Comparison of ENCODE assay signal across 8 mouse cellular contexts in the genomic region with DNA sequence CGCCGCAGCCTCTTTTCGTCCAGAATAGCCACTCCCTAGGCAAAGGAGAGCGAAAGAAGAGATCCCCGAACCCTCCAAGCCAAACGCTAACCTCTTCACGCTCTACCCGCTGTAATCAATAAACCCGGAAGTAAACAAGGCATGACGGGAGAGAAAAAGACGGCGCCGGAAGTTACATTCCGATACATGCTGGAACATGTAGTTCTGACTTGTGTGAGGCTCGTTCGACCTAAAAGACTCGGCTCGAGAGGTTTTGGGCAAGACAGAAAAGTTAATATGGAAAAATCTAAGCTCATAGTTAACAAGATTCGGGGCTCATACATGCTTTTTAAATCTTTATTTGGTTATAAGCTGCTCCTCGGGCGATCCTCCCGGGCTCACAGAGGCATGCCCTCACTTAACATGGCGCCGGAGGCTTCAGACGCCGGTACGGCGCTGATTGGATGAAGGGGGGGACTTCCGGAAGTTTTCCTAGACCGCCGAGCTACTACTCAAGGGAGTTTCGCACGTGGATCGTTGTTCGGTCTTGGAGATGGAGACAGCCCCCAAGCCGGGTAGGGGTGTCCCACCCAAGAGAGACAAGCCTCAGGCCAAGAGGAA. TPM values are rescaled to one million over a fixed set of nuclear protein-coding genes. Genes with fewer than 3 reads are reported as not detected.
DNase-seq lines count a peak whose midpoint lies in the region; ATAC-seq and TF ChIP-seq lines count a peak whose summit lies in the region.

A gene (minus strand): TSS at position 138 of the 600 bp plus-strand sequence.
A gene (plus strand): TSS at position 455 of the 600 bp plus-strand sequence.

- peaks cover 41% of the 10 kb centered on the region for H3K36me3 ChIP-seq in forebrain, postnatal 0 days (ENCODE audit: insufficient read depth)

- peak; percentile 93 for DNase-seq in MEL-GATA-1-ER (ENCODE audit: extremely low read depth, low read depth)
- peak; percentile 83 for DNase-seq in cerebellum, adult 8-10 months
- peak; percentile 95 for DNase-seq in forebrain, postnatal 0 days
- peak; percentile 90 for DNase-seq in heart, postnatal 4 days
- DNase-seq in layer of hippocampus, adult 2 months (ENCODE audit: low spot score in 2 of 2) = peak; percentile 82 to 89
- peak; percentile 86 for DNase-seq in lung, adult 2 months
- DNase-seq in testis, postnatal 14 days (ENCODE audit: low spot score) = peak; percentile 88

- peak; percentile 51; the same call in 1 of the 2 replicates for TF ChIP-seq POLR2A in lung, adult 2 months (IDR thresholded peaks at IDR 0.05; ENCODE audit: borderline replicate concordance, extremely low read depth, low read depth, low read length)

- ATAC-seq in forebrain, postnatal 0 days = peak; percentile 97
- ATAC-seq in neutrophil, adult 5-6 weeks (ENCODE audit: extremely low read depth, insufficient number of reproducible peaks, low FRiP score, poor library complexity, severe bottlenecking) = peak; percentile 81

- peak within 1 kb of the TSS; percentile 68 for H3K4me3 ChIP-seq in forebrain, postnatal 0 days (ENCODE audit: low read depth, low read length)
- H3K4me3 ChIP-seq in layer of hippocampus, adult 2 months = peak within 1 kb of the TSS; percentile 62
- H3K4me3 ChIP-seq in lung, adult 2 months (replicated peaks; ENCODE audit: extremely low read depth, low read depth, low read length) = peak within 1 kb of the TSS; percentile 82

- H3K4me2 ChIP-seq in forebrain, postnatal 0 days (ENCODE audit: low read depth) = peak within 1 kb of the TSS; percentile 93

- peak within 1 kb of the TSS; percentile 71 for H3K9ac ChIP-seq in forebrain, postnatal 0 days

- H3K9me3 ChIP-seq in forebrain, postnatal 0 days (ENCODE audit: low read length) = no peaks in the 10 kb centered on the region

- peaks cover 12% of the 10 kb centered on the region for H3K4me1 ChIP-seq in forebrain, postnatal 0 days (ENCODE audit: insufficient read depth)
- H3K4me1 ChIP-seq in lung, adult 2 months (ENCODE audit: control insufficient read depth, insufficient read depth, low read length) = peaks cover 10% of the 10 kb centered on the region; the same call in 1 of the 2 replicates

- 0 out of 2 replicates have a peak within 1 kb of the TSS, but pooled peaks have one; percentile 3 for H3K27ac ChIP-seq in forebrain, postnatal 0 days (ENCODE audit: low read depth, low read length)
- peak within 1 kb of the TSS; percentile 98 for H3K27ac ChIP-seq in layer of hippocampus, adult 2 months

- TF ChIP-seq CTCF in forebrain, postnatal 0 days (IDR thresholded peaks at IDR 0.05; ENCODE audit: low read depth) = no peak
- no peak for TF ChIP-seq CTCF in layer of hippocampus, adult 2 months (conservative IDR thresholded peaks at IDR 0.05)
- no peak for TF ChIP-seq CTCF in lung, adult 2 months (IDR thresholded peaks at IDR 0.05; ENCODE audit: insufficient read depth, low read length)

- H3K27me3 ChIP-seq in forebrain, postnatal 0 days (ENCODE audit: insufficient read depth, low read length) = no peaks in the 10 kb centered on the region

- WGBS in forebrain, postnatal 0 days = under 1% methylated on average over 36 of the region's 36 CpGs
- WGBS in lung, adult 2 months = under 1% methylated on average over 36 of the region's 36 CpGs

RNA-seq across cellular contexts. Expression of the first gene that starts in this region (rescaled TPM):
- 57.0 and 78.4 TPM in 2 replicates for total RNA-seq in forebrain, postnatal 0 days (2014; rRNA removed)
- 173 and 185 TPM in 2 replicates for polyA plus RNA-seq in forebrain, postnatal 0 days (2015; fragmentation: Nextera tagmentation; extraction: Ambion mirVana)
- total RNA-seq in heart, postnatal 4 days (2021) = 10 to 100 TPM; 78.0 to 79.5 TPM
- 10 to 100 TPM; 86.5 to 97.4 TPM for total RNA-seq in layer of hippocampus, adult 2 months (2021)
- 19.2 and 26.2 TPM in 2 replicates for polyA plus RNA-seq in lung, adult 2 months (2012; rRNA removed)
- total RNA-seq in neutrophil, adult 5-6 weeks (2017) = 63.5 and 71.6 TPM in 2 replicates

RNA-seq across cellular contexts. Expression of the second gene that starts in this region (rescaled TPM):
- total RNA-seq in forebrain, postnatal 0 days (2014; rRNA removed) = 18.9 and 21.9 TPM in 2 replicates
- 15.9 and 23.2 TPM in 2 replicates for polyA plus RNA-seq in forebrain, postnatal 0 days (2015; fragmentation: Nextera tagmentation; extraction: Ambion mirVana)
- total RNA-seq in heart, postnatal 4 days (2021) = 10 to 100 TPM; 13.3 to 14.4 TPM
- total RNA-seq in layer of hippocampus, adult 2 months (2021) = 10 to 100 TPM; 14.5 to 18.9 TPM
- polyA plus RNA-seq in lung, adult 2 months (2012; rRNA removed) = 13.4 and 16.8 TPM in 2 replicates
- total RNA-seq in neutrophil, adult 5-6 weeks (2017) = 16.1 and 24.2 TPM in 2 replicates

Comparison
In these comparisons a context has a peak if more than half of its experiments do, and no peak if none do; other contexts are left out.
1. Peak in every context shown above with its lines: DNase-seq, ATAC-seq, H3K4me3 ChIP-seq and H3K27ac ChIP-seq.